Mouse (Mus musculus) midbrain, embryonic 10.5 days (tissue): ENCODE results near the gene Sox5. TPM values are rescaled to one million over a fixed set of nuclear protein-coding genes. Genes with fewer than 3 reads are reported as not detected.

ENCODE experiments used
- DNase-seq: peaks from one replicate; pipeline ENCODE4 v3.0.0-alpha.2; 2017; ENCODE audit warnings: low spot score
- H3K27ac ChIP-seq: fragments of 300-500 bp; sonication (generic); replicated peaks from 2 replicates; pipeline ENCODE4 v1.5.1; 2016; ENCODE audit warnings: mild to moderate bottlenecking
- H3K27me3 ChIP-seq: fragments of 300-500 bp; sonication (generic); 2 replicates; pipeline ENCODE4 v1.6.1; 2016; ENCODE audit warnings: low read depth, mild to moderate bottlenecking; ENCODE audit not compliant: poor library complexity, severe bottlenecking
- H3K36me3 ChIP-seq: fragments of 300-500 bp; sonication (generic); 2 replicates; pipeline ENCODE4 v1.6.1; 2016; ENCODE audit warnings: mild to moderate bottlenecking, moderate library complexity
- H3K4me1 ChIP-seq: fragments of 300-500 bp; sonication (generic); 2 replicates; pipeline ENCODE4 v1.6.1; 2016
- H3K4me3 ChIP-seq: fragments of 300-500 bp; sonication (generic); 2 replicates; pipeline ENCODE4 v1.5.1; 2016; ENCODE audit warnings: mild to moderate bottlenecking, moderate library complexity
- H3K9me3 ChIP-seq: fragments of 300-500 bp; sonication (generic); replicated peaks from 2 replicates; pipeline ENCODE4 v1.6.1; 2016; ENCODE audit warnings: mild to moderate bottlenecking
- WGBS: fragments of 180-500 bp; shearing (Covaris S2); methylation state at CpG from one replicate; pipeline ENCODE4 v1.1.7; 2016; 5-methylcytosine and 5-hydroxymethylcytosine counted together
- polyA plus RNA-seq: library from polyadenylated mRNA; unstranded; fragments of >200 nt; fragmentation: Nextera tagmentation; extraction: Ambion mirVana; gene quantifications from 2 replicates; pipeline ENCODE4 v1.2.1, GENCODE M21; 2016

Sox5 gene
- polyA plus RNA-seq, 1 experiment from 2014 or later, result 28.2 TPM

DNA sequence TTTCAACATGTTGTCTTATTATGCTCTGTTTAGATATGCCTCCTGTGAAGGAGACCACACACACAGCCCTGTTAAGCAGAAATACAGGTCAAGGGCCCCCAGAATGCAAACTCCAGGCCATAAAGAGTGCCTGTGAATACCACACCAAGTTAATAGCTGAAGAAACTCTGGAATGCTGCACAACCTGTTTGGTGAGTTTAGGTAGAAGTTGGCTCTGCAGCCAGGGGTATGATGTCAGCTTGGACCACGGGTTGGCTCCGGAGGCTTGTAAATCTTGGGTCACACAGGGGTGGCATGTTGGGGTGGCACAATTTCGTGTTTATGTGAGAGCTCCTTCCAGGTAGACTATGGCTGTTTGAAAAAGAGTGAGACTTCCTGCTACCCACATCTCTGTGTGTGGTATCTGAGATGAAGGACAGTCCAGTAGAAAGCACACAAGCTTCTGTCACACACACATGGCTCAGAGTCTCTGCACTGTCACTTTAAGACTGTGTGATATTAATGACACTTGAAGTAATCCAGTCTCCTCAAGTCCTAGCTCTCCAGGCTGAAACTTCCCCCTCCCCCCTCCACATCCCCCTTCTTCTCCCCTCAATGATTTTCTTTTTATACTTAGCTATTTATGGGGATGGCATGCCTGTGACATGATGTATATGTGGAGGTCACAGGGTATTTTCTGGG lies 160.5 kb downstream of the Sox5 start:
- Histone ChIP-seq H3K9me3 (no peaks in the 10 kb centered on the region), H3K4me1 (no peaks in the 10 kb centered on the region), H3K27ac (no peak overlapping the region), H3K36me3 (no peaks in the 10 kb centered on the region), H3K27me3 (no peaks in the 10 kb centered on the region), H3K4me3 (no peak overlapping the region)
- WGBS, result 50% methylated on average over 3 of the region's 3 CpGs
- no peak for DNase-seq

GRCm38 (mm10) chr6:144611383-144611791 lies 170.4 kb downstream of the Sox5 start:
- DNase-seq, result peak; percentile 35
- H3K36me3 ChIP-seq, result no peaks in the 10 kb centered on the region
- H3K4me1 ChIP-seq, result peaks cover 18% of the 10 kb centered on the region
- peaks cover 25% of the 10 kb centered on the region for H3K27me3 ChIP-seq
- H3K4me3 ChIP-seq, result no peak overlapping the region
- H3K27ac ChIP-seq, result peak overlapping the region; percentile 46; the same call in 1 of the 2 replicates
- WGBS, result 36% methylated on average over 4 of the region's 4 CpGs
- no peaks in the 10 kb centered on the region for H3K9me3 ChIP-seq

- Histone ChIP-seq H3K4me3 (no peak overlapping the region), H3K9me3 (no peaks in the 10 kb centered on the region), H3K36me3 (no peaks in the 10 kb centered on the region), H3K27ac (peak overlapping the region; percentile 46; the same call in 1 of the 2 replicates), H3K27me3 (peaks cover 25% of the 10 kb centered on the region), H3K4me1 (peaks cover 18% of the 10 kb centered on the region)
- 72% methylated on average over 8 of the region's 8 CpGs for WGBS
- no peak for DNase-seq
Measured at GRCm38 (mm10) chr6:144610878-144611277, 170.9 kb downstream of the Sox5 start.

DNA sequence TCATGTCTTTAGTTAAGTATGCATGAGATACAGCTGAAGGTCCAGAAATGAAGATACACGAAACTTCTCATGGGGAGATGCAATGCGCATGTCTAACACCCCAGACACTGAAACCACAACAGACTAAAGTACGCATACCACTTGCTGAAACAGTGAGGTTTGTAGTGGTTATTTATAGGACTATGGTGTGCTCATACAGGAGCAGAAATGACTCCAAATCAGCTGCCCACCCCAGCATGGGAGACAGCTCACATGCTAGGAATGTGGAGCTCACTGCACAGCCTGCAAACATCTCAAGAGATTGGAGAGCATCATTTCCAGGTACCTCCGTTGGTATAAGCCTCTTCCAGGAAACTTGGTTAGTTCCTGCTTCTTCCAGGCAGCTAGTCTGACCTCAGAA lies 178.9 kb downstream of the Sox5 start:
- H3K27ac ChIP-seq, result no peak overlapping the region
- H3K9me3 ChIP-seq, result no peaks in the 10 kb centered on the region
- no peak overlapping the region for H3K4me3 ChIP-seq
- H3K4me1 ChIP-seq, result peaks cover 11% of the 10 kb centered on the region
- H3K36me3 ChIP-seq, result no peaks in the 10 kb centered on the region
- 91% methylated on average over 4 of the region's 4 CpGs for WGBS
- H3K27me3 ChIP-seq, result no peaks in the 10 kb centered on the region
- no peak for DNase-seq

GRCm38 (mm10) chr6:144600351-144600750 lies 181.4 kb downstream of the Sox5 start:
- Histone ChIP-seq H3K9me3 (no peaks in the 10 kb centered on the region), H3K4me1 (peaks cover 19% of the 10 kb centered on the region), H3K4me3 (no peak overlapping the region), H3K36me3 (no peaks in the 10 kb centered on the region), H3K27ac (no peak overlapping the region), H3K27me3 (no peaks in the 10 kb centered on the region)
- DNase-seq, result no peak
- WGBS, result 79% methylated on average over 5 of the region's 5 CpGs

- Histone ChIP-seq H3K27me3 (no peaks in the 10 kb centered on the region), H3K27ac (no peak overlapping the region), H3K36me3 (no peaks in the 10 kb centered on the region), H3K9me3 (no peaks in the 10 kb centered on the region), H3K4me3 (no peak overlapping the region), H3K4me1 (peaks cover 19% of the 10 kb centered on the region)
- WGBS, result 24% methylated on average over 6 of the region's 6 CpGs
- DNase-seq, result no peak
Measured at GRCm38 (mm10) chr6:144598324-144598973, 183.3 kb downstream of the Sox5 start.

- no peaks in the 10 kb centered on the region for H3K36me3 ChIP-seq
- no peak for DNase-seq
- no peak overlapping the region for H3K27ac ChIP-seq
- 75% methylated on average over 8 of the region's 8 CpGs for WGBS
- H3K27me3 ChIP-seq, result no peaks in the 10 kb centered on the region
- H3K4me1 ChIP-seq, result peaks cover 19% of the 10 kb centered on the region
- H3K9me3 ChIP-seq, result no peaks in the 10 kb centered on the region
- no peak overlapping the region for H3K4me3 ChIP-seq
Measured at GRCm38 (mm10) chr6:144596536-144597210, 185.1 kb downstream of the Sox5 start.

GRCm38 (mm10) chr6:144584854-144585253 lies 196.9 kb downstream of the Sox5 start:
- Histone ChIP-seq H3K27ac (no peak overlapping the region), H3K4me3 (no peak overlapping the region), H3K4me1 (peaks cover 17% of the 10 kb centered on the region), H3K9me3 (no peaks in the 10 kb centered on the region), H3K36me3 (no peaks in the 10 kb centered on the region), H3K27me3 (no peaks in the 10 kb centered on the region)
- WGBS, result 63% methylated on average over 5 of the region's 5 CpGs
- DNase-seq, result no peak

DNA sequence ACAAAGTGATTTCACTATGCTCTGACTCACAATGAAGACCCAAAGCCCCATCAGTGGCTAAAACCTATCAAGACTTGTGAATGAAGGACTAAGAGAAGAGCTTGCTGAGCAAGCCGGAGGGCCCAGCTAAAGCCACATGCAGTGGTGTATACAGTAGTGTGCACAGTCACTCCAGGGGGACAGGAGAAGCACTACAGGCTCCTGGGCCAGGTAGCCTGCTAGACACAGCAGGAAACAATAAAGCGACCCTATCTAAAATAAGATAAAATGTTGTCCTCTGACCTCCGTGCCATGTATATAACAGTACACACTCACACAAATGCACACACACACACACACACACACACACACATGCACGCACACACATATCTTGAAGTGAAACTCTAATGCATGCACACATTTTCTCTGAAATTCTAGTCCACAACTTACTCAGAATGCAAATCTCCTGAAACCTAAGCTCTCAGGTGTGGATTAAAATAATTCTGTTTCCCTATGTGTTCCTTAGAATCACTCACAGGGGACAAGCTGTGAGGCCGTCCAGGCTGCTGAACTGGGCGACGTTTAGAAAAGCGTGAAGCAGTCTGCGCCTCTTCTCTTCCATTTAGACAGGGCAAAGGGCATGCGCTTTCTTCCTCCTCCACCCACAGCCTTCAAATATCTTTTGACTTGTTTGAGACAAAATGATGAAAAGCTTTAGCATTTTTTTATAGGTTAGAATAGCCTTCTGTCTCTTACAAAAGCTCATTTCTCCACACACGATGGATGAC lies 197.5 kb downstream of the Sox5 start:
- DNase-seq, result no peak

GRCm38 (mm10) chr6:144579301-144579700 lies 202.5 kb downstream of the Sox5 start:
- 0 out of 2 replicates have a peak overlapping the region, but pooled peaks have one; percentile 23 for H3K27ac ChIP-seq
- H3K9me3 ChIP-seq, result no peaks in the 10 kb centered on the region
- peaks cover 25% of the 10 kb centered on the region for H3K4me1 ChIP-seq
- DNase-seq, result no peak
- no peaks in the 10 kb centered on the region for H3K36me3 ChIP-seq
- no peaks in the 10 kb centered on the region for H3K27me3 ChIP-seq
- WGBS, result 55% methylated on average over 12 of the region's 12 CpGs
- no peak overlapping the region for H3K4me3 ChIP-seq

More for the DNA sequence above, 197.5 kb downstream of the Sox5 start:
- no peaks in the 10 kb centered on the region for H3K27me3 ChIP-seq
- peaks cover 23% of the 10 kb centered on the region for H3K4me1 ChIP-seq
- WGBS, result 65% methylated on average over 11 of the region's 11 CpGs
- H3K9me3 ChIP-seq, result no peaks in the 10 kb centered on the region
- H3K27ac ChIP-seq, result no peak overlapping the region; the same call in 1 of the 2 replicates
- no peak overlapping the region for H3K4me3 ChIP-seq
- no peaks in the 10 kb centered on the region for H3K36me3 ChIP-seq

GRCm38 (mm10) chr6:144570850-144571249 lies 210.9 kb downstream of the Sox5 start:
- no peak overlapping the region for H3K27ac ChIP-seq
- no peaks in the 10 kb centered on the region for H3K9me3 ChIP-seq
- no peaks in the 10 kb centered on the region for H3K36me3 ChIP-seq
- H3K27me3 ChIP-seq, result no peaks in the 10 kb centered on the region
- peaks cover 7% of the 10 kb centered on the region for H3K4me1 ChIP-seq
- no peak for DNase-seq
- H3K4me3 ChIP-seq, result no peak overlapping the region
- 70% methylated on average over 17 of the region's 17 CpGs for WGBS

GRCm38 (mm10) chr6:144565827-144566226 lies 215.9 kb downstream of the Sox5 start:
- peaks cover 9% of the 10 kb centered on the region; the same call in 1 of the 2 replicates for H3K9me3 ChIP-seq
- no peaks in the 10 kb centered on the region for H3K4me1 ChIP-seq
- 82% methylated on average over 1 of the region's 1 CpGs for WGBS
- no peak overlapping the region for H3K4me3 ChIP-seq
- no peaks in the 10 kb centered on the region for H3K27me3 ChIP-seq
- DNase-seq, result no peak
- no peaks in the 10 kb centered on the region for H3K36me3 ChIP-seq
- no peak overlapping the region for H3K27ac ChIP-seq
